Mouse (Mus musculus) heart, embryonic 11.5 days (tissue): Measurements from ENCODE around the gene Calu. TPM values are rescaled to one million over a fixed set of nuclear protein-coding genes. Genes with fewer than 3 reads are reported as not detected.
"Not testable (repeated sequence)": the region's sequence is repeated elsewhere in the genome, so short reads cannot be mapped to it uniquely, and the experiment has no call there.

Experiments used
- ATAC-seq: fragments of 200-750 bp; cut with Nextera tagmentation; replicated peaks from 2 replicates; pipeline ENCODE4 v1.8.0; 2017; ENCODE audit warnings: moderate library complexity; ENCODE audit not compliant: insufficient number of reproducible peaks, low FRiP score, low TSS enrichment
- H3K27ac ChIP-seq: fragments of 300-500 bp; sonication (generic); 2 replicates; pipeline ENCODE4 v1.5.1; 2014; ENCODE audit warnings: mild to moderate bottlenecking, low read depth, low read length
- H3K27me3 ChIP-seq: fragments of 300-500 bp; sonication (generic); 2 replicates; pipeline ENCODE4 v1.6.1; 2014; ENCODE audit warnings: mild to moderate bottlenecking, low read length, mixed read lengths; ENCODE audit not compliant: control insufficient read depth, insufficient read depth
- H3K36me3 ChIP-seq: fragments of 300-500 bp; sonication (generic); 2 replicates; pipeline ENCODE4 v1.6.1; 2014; ENCODE audit warnings: mild to moderate bottlenecking, low read length, moderate library complexity, mixed read lengths; ENCODE audit not compliant: control insufficient read depth, insufficient read depth
- H3K4me1 ChIP-seq: fragments of 300-500 bp; sonication (generic); 2 replicates; pipeline ENCODE4 v1.6.1; 2014; ENCODE audit warnings: low read length; ENCODE audit not compliant: control insufficient read depth, insufficient read depth
- H3K4me2 ChIP-seq: fragments of 300-500 bp; sonication (generic); 2 replicates; pipeline ENCODE4 v1.6.1; 2014; ENCODE audit warnings: mild to moderate bottlenecking, moderate library complexity
- H3K4me3 ChIP-seq: fragments of 300-500 bp; sonication (generic); 2 replicates; pipeline ENCODE4 v1.5.1; 2014; ENCODE audit warnings: low read depth, low read length
- H3K9ac ChIP-seq: fragments of 300-500 bp; sonication (generic); 2 replicates; pipeline ENCODE4 v1.6.1; 2014; ENCODE audit warnings: mild to moderate bottlenecking, low read depth, low read length, moderate library complexity
- H3K9me3 ChIP-seq: fragments of 300-500 bp; sonication (generic); replicated peaks from 2 replicates; pipeline ENCODE4 v1.6.1; 2016; ENCODE audit warnings: low read length; ENCODE audit not compliant: control insufficient read depth
- WGBS: fragments of 180-500 bp; shearing (Covaris S2); extraction: QIAGEN DNeasy Blood & Tissue Kit; methylation state at CpG from one replicate; pipeline ENCODE4 v1.1.7; 2014; ENCODE audit not compliant: insufficient replicate concordance; 5-methylcytosine and 5-hydroxymethylcytosine counted together
- polyA plus RNA-seq: library from polyadenylated mRNA; unstranded; fragments of >200 nt; fragmentation: Nextera tagmentation; extraction: Ambion mirVana; gene quantifications from 2 replicates; pipeline ENCODE4 v1.2.1, GENCODE M21; 2014

Calu gene
- polyA plus RNA-seq, 1 experiment from 2014 or later, result 443 TPM

GRCm38 (mm10) chr6:29317941-29318340 lies 29.9 kb upstream of the Calu start:
- H3K4me1 ChIP-seq, result no peaks in the 10 kb centered on the region
- no peaks in the 10 kb centered on the region for H3K9me3 ChIP-seq
- no peaks in the 10 kb centered on the region for H3K36me3 ChIP-seq
- H3K4me2 ChIP-seq, result no peak overlapping the region
- no peak overlapping the region for H3K4me3 ChIP-seq
- H3K27me3 ChIP-seq, result no peaks in the 10 kb centered on the region
- ATAC-seq, result no peak
- H3K27ac ChIP-seq, result no peak overlapping the region
- no peak overlapping the region for H3K9ac ChIP-seq
- 70% methylated on average over 3 of the region's 3 CpGs for WGBS

DNA sequence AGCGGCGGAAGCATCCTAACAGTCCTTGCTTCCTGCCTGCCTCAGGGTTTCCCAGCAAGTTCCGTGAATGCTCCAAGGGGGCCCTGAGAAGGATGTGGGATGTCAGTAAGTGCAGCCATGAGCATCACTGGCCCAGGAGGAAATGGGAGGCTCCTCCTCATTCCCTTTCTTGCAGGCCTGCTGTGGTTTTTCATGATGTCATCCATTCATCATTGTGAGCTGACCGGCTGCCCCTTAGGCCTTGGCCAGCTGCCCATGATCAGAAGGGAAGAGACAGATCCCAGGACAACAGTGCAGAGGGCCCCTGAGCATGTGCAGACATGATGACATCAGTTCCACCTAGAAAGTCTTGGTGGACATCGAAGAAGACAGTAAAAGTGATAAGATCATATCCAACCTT lies 29.0 kb upstream of the Calu start, which contains the start of gene Fam71f1:
Fam71f1 (plus strand) TSS at position 262 of the 400 bp plus-strand sequence.
- H3K36me3 ChIP-seq, result no peaks in the 10 kb centered on the region
- no peak; the same call in 1 of the 2 replicates for ATAC-seq
- H3K27me3 ChIP-seq, result no peaks in the 10 kb centered on the region
- H3K9ac ChIP-seq, result no peak within 1 kb of the TSS
- no peaks in the 10 kb centered on the region for H3K9me3 ChIP-seq
- no peak within 1 kb of the TSS for H3K4me2 ChIP-seq
- no peaks in the 10 kb centered on the region for H3K4me1 ChIP-seq
- no peak within 1 kb of the TSS for H3K4me3 ChIP-seq
- H3K27ac ChIP-seq, result no peak within 1 kb of the TSS
- 34% methylated on average over 5 of the region's 5 CpGs for WGBS

DNA sequence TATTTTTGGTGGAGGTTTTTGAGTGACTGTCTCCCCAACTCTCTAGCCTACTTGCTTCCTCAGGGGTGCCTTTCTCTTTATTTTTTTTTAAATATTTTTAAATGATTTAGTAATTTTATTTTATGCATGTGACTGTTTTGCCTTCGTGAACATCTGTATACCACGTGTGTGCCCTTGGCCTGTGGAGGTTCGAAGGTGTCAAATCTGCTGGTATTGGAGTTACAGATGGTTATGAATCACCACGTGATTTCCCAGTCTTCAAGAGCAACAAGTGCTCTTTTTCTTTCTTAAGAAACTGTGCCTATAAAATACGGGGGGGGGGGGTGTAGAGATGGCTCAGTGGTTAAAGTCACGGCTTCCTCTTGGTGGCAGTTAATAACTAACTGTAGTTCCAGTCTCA lies 26.3 kb upstream of the Calu start:
- no peak for ATAC-seq
- Histone ChIP-seq H3K27ac (no peak overlapping the region), H3K36me3 (no peaks in the 10 kb centered on the region), H3K4me2 (no peak overlapping the region), H3K9me3 (no peaks in the 10 kb centered on the region), H3K27me3 (no peaks in the 10 kb centered on the region), H3K4me3 (no peak overlapping the region), H3K4me1 (no peaks in the 10 kb centered on the region), H3K9ac (no peak overlapping the region)
- WGBS, result 80% methylated on average over 6 of the region's 6 CpGs

DNA sequence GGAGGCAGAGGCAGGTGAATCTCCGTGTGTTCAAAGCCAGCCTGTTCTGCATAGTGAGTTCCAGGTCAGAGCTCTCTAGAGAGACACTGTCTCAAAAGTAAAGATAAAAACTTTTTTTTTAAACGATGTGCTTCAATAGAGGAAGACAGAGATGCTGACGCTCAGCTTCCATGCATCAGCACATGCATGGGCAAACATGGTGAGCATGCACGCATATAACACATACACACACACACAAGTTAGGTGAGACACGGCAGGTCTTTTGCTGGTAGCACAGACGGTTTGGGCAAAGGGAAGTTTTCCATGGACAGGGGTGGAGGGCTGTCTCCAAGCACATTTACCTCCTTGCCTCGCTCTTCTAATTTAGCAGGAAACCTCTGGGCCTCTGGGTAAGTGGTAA lies 25.7 kb upstream of the Calu start:
- Histone ChIP-seq H3K9ac (no peak overlapping the region), H3K4me3 (no peak overlapping the region), H3K4me1 (no peaks in the 10 kb centered on the region), H3K4me2 (no peak overlapping the region), H3K9me3 (no peaks in the 10 kb centered on the region), H3K27me3 (no peaks in the 10 kb centered on the region), H3K27ac (no peak overlapping the region), H3K36me3 (no peaks in the 10 kb centered on the region)
- ATAC-seq, result no peak
- 84% methylated on average over 7 of the region's 7 CpGs for WGBS

GRCm38 (mm10) chr6:29322735-29323134 lies 25.1 kb upstream of the Calu start:
- Histone ChIP-seq H3K4me2 (no peak overlapping the region), H3K36me3 (no peaks in the 10 kb centered on the region), H3K9me3 (no peaks in the 10 kb centered on the region), H3K4me3 (no peak overlapping the region), H3K9ac (no peak overlapping the region), H3K4me1 (no peaks in the 10 kb centered on the region), H3K27me3 (no peaks in the 10 kb centered on the region), H3K27ac (no peak overlapping the region)
- no peak for ATAC-seq
- WGBS, result 80% methylated on average over 4 of the region's 4 CpGs

- WGBS, result 80% methylated on average over 9 of the region's 9 CpGs
- Histone ChIP-seq H3K27ac (no peak overlapping the region), H3K27me3 (no peaks in the 10 kb centered on the region), H3K9me3 (no peaks in the 10 kb centered on the region), H3K4me3 (no peak overlapping the region), H3K36me3 (no peaks in the 10 kb centered on the region), H3K4me2 (no peak overlapping the region), H3K9ac (no peak overlapping the region), H3K4me1 (0 out of 2 replicates have a peak, but pooled peaks cover 2% of the 10 kb centered on the region)
- no peak for ATAC-seq
Observed at GRCm38 (mm10) chr6:29326961-29327360, 20.9 kb upstream of the Calu start.

DNA sequence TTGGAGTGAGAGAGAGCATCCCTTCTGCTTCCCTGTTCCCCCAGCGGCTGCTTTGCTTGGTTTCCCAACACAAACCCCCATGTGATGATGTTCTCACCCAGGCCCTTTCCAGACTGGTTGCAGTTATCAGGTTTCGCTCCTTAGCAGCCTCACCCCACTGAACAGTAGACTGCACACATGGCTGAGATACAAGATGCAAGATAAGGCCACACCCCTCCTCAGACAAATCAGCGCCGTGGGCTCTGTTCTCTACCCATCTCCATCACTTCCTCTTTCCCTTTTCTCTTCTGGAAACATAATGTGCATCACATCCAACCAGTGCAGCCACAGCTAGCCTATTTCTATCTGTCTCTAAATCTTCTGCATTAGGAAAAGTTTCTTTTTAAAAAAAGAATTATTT lies 18.4 kb upstream of the Calu start:
- WGBS, result 46% methylated on average over 4 of the region's 4 CpGs
- no peaks in the 10 kb centered on the region for H3K27me3 ChIP-seq

DNA sequence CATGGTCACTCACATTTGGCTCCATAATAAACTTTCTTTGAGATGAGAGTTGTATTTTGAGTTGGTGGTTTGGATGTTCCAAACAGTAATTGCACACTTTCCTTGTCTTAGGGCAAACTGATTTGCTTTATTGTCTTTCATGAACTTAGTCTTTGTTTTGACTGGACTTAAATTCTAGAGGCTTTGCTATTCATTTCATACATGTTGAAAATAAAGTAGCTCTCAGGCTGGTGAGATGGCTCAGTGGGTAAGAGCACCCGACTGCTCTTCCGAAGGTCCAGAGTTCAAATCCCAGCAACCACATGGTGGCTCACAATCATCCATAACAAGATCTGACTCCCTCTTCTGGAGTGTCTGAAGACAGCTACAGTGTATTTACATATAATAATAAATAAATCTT lies 1.4 kb upstream of the Calu start:
- not testable (repeated sequence) for ATAC-seq, H3K4me2 ChIP-seq, H3K27me3 ChIP-seq, H3K27ac ChIP-seq, H3K4me1 ChIP-seq, H3K9ac ChIP-seq, H3K9me3 ChIP-seq, H3K36me3 ChIP-seq, H3K4me3 ChIP-seq
- WGBS, result 88% methylated on average over 2 of the region's 2 CpGs

More for the DNA sequence above, 18.4 kb upstream of the Calu start:
- Histone ChIP-seq H3K36me3 (no peaks in the 10 kb centered on the region), H3K4me1 (0 out of 2 replicates have a peak, but pooled peaks cover 2% of the 10 kb centered on the region), H3K27ac (no peak overlapping the region), H3K4me2 (no peak overlapping the region), H3K4me3 (no peak overlapping the region), H3K9me3 (no peaks in the 10 kb centered on the region), H3K9ac (no peak overlapping the region)
- ATAC-seq, result no peak

- Histone ChIP-seq H3K36me3 (no peaks in the 10 kb centered on the region), H3K4me2 (peak overlapping the region; percentile 73), H3K4me1 (peaks cover 13% of the 10 kb centered on the region), H3K9me3 (no peaks in the 10 kb centered on the region), H3K9ac (peak overlapping the region; percentile 98), H3K4me3 (peak overlapping the region; percentile 99), H3K27ac (peak overlapping the region; percentile 94), H3K27me3 (no peaks in the 10 kb centered on the region)
- WGBS, result 32% methylated on average over 7 of the region's 7 CpGs
- ATAC-seq, result no peak
Observed at GRCm38 (mm10) chr6:29347189-29347588, 680 bp upstream of the Calu start.
